Mouse (Mus musculus): ENCODE data around the gene Abca17.
A peak's percentile ranks its signal among the peaks of the same experiment; 100 is the strongest.

Gene Abca17

DNA sequence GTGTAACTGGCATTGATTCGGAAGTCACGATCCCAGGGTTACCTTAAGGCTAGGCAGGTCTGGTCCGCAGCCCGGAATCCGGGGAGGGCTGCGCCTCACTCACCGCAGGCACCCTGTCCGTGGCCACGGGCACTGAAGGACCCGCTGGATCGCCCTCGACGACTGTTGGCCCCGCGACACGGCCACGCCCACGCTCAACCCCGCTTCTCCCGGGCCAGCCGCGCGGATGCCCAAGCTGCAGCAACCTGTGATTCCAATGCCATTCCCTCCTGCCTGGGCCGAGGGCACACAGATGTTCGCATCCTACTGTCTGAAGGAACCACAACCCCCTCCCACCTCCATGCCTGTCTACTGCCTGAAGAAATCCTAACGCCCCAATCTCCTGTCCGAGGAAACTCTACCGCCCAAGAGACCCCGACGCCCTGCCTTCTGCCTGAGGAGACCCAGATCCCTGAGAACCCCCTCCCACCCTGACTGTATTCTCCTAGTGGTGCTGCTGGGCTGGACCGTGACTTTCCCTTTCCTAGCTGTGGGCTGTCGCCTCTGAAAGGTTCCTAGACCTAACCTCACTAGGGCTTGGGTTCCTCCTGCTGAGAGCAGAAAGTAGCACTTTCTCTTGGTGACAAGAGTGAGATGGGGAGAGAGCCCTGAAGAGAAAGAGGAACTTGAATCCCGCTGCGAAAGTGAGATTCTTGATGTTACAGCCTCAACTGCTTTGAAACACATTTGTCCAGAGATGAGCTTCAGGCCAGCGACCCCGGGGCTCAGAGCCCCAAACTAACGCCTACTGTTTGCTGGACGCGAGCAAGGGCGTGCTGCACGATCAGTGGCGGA, at the start of gene Abca17:
Gene Abca17 (minus strand): TSS at position 143 of the 834 bp plus-strand sequence.
- DNase-seq (ENCODE audit: low spot score in 2 of 2) = peak; percentile 52 to 79

DNA sequence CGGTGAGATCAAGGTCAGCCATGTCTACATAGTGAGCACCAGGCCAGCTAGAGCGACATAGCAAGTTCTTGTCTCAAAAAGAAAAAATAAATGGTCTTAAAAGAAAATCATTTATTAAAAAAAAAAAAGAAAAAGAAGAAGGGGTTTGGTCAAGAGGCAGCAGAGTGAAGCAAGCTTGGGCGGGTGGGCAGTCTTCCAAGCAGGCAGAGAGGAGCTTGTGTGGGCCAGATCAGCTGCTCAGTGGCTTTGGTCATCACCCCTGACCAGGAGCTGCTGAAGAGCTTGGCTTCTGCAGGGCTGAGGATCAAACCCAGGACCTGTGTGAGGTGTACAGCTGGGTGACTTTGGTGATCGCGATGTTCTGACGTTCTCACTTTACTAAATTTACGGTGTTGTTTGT, 43.6 kb upstream of the Abca17 start:
- no peak for DNase-seq (ENCODE audit: low spot score in 2 of 2)

DNA sequence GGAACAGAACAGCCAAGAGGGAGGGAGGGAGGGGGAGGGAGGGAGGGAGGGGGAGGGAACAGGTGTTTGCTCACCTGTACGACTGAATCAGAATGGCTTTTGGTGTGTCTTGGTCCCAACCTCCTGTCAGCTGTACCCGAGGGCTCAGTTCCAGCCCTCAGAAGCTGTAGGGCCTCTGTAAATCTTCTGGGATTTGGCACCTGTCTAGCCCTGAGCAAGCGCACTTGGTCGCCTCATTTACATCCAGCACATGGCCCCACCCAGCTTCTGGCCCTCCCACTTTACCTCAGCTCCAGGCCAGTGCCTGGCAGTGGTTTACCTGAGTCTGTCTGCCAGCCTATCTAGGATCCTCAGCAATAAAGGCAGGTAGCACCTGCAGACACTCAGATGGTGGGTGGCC, 42.7 kb upstream of the Abca17 start:
- DNase-seq (ENCODE audit: low spot score in 2 of 2) = no peak

DNA sequence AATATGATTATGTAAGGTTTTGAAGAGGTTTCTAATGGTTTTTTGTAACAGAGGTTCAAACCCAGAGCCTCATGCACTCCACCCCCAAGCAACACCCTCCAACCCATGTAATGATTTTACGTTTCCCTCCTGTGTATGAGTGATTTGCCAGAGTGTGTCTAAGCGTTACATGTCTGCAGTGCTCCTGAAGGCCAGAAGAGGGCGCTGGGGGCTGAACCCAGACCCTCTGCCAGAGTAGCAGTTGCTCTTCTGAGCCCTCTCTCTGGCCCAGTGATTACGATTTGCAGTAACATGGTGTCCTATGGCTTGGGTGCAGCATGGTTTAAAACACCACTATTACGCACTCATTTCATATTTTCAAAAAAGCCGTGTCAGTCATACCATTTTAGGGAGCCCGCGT, 40.3 kb upstream of the Abca17 start:
- DNase-seq (ENCODE audit: low spot score in 2 of 2) = no peak

DNA sequence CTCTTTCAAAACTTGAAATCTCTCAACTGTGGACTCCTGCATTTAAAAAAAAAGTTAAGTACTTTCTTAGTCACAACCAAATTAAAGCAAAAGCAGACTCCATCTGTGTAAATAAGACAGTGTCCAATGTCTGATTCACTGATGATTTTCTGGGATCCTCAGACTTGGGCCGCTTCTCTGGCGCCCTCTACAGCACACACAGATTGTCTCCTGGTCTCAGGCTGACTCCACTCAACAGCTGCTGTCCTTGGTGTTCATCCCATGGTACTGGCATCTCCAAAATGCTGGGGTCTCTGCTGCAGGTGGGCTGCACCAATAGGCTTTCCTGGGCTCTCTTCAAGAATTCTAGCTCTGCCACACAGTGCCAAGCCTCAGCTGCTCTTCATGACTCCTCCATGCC, 39.0 kb upstream of the Abca17 start:
- no peak for DNase-seq (ENCODE audit: low spot score in 2 of 2)

DNA sequence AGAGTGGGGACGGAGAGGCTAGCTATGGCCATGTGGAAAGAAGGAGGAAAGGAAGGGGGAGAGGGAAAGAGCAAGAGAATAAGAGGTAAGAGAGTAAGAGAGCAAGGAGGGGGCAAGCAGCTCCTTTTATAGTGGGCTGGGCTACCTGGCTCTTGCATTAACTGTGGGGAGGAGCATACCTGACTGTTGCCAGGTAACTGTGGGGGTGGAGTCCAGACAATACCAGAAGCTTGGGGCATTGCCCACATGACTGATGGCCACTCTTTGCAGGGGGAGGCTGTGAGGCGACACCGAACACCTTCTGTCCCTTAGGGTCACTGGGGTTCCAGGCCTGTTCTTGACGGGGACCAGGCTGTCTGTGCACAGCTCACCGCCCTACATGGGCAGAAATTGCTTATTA, 37.8 kb upstream of the Abca17 start:
- no peak for DNase-seq (ENCODE audit: low spot score in 2 of 2)

DNA sequence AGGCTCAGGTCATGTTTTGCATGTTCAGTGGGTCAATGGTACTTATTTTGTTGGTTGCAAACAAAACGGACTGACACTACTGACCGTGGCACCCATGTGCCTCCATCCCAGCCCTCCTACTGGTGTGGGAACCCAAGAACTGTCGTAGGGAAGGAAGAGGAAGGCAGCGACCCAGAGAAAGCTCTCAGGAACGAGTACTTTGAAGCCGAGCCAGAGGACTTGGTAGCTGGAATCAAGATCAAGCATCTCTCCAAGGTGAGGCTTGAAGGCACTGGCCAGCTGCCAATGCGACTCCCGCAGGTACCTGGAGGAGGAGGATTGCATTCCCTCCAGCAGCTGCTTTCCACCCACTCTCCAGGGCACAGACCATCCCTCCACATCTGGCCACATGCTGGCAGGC, 32.9 kb upstream of the Abca17 start:
- no peak for DNase-seq (ENCODE audit: low spot score in 2 of 2)

DNA sequence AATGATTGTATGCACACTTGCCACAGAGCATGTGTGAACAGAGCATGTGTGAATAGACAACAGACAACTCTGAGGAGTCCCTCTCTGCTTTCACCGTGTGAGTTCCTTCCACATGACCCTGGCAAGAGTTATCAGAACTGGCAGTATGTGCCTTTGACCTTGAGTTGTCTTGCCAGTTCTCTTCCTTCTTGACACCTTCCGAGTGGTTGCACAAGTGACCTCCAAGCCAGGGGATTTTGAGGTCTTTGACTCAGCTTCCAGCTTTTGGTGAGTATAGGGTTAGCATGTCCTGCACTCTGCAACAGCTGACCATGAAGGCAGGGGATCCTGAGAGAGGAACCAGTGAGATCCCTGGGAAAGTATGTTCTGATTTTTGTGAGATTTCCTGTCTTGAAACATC, 27.6 kb upstream of the Abca17 start:
- no peak for DNase-seq (ENCODE audit: low spot score in 2 of 2)

DNA sequence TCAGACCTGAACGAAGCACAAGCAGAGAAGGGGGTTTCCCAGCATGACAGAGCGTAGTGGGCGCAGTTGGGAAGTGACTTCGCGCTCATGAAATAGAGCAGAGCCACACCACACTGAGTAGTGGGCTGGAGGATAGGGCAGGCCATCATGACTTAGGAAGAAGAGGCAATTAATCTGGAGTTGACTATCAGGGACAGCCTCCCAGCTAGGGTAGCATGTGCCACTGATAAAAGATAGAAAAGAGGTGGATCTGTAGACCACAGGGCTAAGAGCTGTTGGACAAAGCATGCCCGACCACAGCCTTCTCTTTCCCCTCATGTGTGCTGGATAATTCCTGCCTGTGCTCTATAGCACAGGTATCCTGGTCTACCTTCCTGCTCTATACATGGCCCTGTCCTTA, 25.0 kb upstream of the Abca17 start:
- DNase-seq (ENCODE audit: low spot score in 2 of 2) = no peak

DNA sequence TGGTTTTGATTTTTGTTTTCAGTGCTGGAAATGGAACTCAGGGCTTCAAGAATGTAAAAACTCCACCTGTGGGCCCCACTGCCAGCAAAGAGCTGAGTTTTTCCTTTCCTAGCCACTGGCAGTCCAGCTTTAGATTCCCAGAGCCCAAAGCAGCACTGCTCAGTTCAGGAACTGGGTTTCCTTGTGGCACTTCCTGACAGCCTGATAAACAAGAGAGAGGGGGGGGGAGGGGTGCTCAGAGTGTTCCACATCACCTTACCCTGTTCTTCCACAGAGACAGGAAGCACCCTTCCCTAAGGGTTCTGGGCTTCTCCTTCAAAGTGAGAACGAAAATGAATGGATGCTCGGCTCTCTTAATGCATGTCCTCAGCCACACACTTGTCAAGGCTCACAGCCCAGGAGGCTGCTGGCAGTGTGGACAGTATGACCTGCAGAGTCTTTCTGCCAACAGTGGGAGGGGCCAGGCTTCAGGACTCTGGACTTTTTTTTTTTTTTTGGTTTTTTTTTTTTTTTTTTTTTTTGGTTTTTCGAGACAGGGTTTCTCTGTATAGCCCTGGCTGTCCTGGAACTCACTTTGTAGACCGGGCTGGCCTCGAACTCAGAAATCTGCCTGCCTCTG, 24.3 kb upstream of the Abca17 start:
- no peak for DNase-seq (ENCODE audit: low spot score in 2 of 2)

DNA sequence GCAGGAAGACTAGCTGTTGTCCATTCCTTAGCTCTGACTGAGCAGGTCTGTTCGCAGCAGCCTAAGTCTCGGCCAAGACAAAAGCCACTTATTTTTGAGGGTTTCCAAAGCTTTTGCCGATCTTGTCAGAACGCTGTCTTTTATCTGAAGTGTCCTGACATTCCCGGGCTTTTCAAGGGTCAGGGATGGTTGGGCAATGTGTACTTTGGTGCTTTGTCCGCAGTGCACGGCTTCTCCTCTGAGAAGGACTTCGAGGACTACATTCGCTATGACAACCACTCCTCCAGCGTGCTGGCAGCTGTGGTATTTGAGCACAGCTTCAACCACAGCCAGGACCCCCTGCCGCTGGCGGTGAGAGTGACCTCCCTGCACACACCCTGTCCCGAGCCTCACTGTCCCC, 15.0 kb upstream of the Abca17 start:
- DNase-seq (ENCODE audit: low spot score in 2 of 2) = no peak

DNA sequence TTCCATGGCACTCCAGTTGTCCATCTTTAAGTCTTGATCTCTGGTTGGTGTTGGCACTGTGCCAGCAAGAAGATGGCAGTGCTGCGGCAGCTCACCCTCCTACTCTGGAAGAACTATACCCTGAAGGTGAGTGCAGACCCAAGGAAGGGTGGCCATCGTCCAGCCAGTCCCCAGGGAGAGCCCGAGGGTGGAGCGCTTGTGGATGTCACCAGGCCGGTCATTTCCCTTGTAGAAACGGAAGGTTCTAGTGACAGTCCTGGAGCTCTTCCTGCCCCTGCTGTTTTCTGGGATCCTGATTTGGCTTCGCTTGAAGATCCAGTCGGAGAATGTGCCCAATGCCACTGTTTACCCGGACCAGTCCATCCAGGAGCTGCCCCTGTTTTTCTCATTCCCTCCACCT, 13.6 kb upstream of the Abca17 start:
- DNase-seq (ENCODE audit: low spot score in 2 of 2) = no peak

DNA sequence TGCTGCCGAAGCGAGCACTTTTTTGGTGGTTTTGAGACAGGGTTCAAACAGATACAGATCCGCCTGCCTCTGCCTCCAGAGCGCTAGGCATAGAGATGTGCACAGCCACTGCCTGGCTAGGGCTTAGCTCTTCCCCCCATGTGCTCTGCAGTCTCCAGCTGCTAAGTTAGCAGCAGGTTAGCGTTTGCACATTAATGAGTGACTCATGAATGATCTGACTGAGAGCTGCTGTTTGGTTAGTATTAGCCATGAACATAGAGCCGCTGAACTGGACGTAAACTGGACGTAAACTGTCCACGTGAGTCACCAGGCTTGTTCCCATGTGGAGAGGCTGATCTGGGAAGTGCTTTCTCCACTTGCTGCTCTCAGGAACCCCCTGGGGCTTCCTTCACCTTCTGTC, 11.7 kb upstream of the Abca17 start:
- DNase-seq (ENCODE audit: low spot score in 2 of 2) = no peak

DNA sequence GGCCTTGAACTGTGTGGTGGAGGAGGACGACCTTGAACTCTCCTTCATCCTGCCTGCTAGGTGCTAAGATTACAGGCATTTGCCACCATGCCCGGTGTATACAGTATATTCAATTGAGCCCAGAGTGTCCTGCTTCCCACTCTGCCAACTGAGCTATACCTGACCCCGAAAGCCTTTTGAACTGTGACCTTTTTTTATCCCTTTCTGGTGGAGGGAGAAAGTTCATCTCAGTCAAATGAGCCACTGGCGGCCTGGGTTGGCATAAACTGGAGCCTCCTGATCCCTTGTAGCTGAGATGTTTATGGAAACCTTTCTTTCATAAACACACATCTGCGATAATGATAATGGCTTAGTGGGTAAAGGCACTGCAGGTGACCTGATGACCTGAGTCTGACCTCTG, 10.4 kb upstream of the Abca17 start:
- DNase-seq (ENCODE audit: low spot score in 2 of 2) = no peak

DNA sequence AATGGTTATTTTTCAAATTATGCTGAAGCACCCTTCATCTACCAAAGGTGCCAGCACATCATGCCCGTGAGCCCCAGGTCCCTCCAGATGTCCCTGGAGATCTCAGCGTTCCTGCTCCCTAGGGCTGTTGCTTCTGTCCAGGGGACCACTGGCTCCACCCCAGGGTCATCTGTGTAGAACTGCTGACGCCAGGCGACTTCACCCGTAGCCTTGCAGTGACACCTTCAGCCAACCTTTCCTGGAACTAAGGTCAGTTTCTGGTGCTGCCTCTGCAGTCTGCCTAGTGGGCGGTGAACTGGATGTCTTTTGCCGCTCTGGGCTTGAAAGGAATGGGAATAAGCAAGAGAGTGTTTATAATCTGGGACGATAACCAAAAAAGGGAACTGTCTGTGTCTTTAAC, 10.0 kb upstream of the Abca17 start:
- DNase-seq (ENCODE audit: low spot score in 2 of 2) = no peak

DNA sequence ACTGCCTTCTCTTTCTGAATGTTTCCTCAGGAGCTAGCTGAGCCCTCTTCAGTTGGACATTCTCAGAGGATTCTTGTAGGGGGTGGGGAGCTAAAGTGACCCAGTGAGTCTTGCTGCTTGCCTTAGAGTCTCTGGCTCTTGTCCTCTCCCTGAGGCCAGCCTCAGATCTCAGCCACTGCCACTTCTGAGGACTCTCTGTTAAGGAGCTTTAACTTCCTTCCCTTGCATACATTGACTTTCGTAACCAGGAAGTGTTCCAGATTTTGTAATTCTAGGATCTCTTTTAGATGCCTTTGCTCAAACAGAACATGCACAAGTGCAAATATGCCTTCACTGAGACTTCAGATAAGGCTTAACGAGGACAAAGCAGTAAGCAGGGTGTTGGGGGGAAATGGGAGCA, 9.0 kb upstream of the Abca17 start:
- no peak for DNase-seq (ENCODE audit: low spot score in 2 of 2)

DNA sequence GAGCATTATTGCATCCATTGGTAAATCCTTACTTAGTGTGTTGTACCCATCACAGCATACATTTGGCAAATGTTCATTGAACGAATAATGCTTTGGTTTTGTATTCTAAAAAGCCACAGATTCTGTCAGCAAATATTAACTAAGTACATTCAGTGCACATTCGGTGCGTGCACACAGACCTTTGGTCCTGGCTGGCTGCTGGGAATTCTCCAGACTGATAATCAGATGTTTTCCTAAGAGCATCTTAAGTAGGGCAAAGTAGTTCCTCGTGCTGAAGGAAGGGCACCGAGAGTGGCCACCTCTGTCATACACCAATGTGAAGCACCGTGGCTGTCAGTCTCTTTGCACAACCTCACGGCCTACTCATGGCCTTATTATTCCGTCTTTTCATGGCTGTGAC, 8.1 kb upstream of the Abca17 start:
- no peak for DNase-seq (ENCODE audit: low spot score in 2 of 2)

DNA sequence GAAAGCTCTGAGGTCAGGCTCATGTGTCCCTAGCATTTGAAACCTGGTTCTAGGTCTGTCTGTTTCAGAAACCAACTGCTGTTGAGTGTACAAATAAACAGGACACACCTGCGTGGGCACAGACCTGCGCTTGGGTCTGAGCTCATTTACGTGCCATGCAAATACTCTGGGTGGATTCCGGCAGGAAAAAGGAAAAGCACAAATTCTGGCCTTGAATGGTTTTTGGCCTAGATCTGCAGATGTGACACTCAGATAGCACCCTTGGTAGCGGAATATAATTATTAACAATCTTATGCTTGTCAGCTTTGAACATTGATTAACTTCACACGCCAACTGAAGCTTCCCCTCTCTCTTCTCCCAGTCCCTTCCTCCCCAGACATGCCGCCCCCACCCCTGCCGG, 4.4 kb upstream of the Abca17 start:
- no peak for DNase-seq (ENCODE audit: low spot score in 2 of 2)

DNA sequence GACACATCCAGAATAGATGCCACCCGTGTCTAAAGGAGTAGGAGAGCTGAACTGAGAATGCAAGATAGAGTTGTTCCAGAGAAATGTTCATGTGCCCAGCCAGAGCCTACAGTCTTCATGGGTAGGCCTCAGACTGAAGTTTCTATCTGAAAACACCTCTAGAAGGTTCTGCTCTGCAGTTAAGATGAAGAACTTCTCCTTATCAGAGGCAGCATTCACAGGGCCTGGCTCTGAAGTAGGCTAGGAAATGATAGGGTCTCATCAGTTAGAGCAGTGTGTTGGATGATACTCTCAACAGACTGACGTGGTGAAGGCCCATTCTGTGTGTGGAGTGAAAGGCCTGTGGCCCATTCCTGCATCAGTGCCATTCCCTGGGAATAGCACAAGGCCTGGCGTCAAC, 3.1 kb upstream of the Abca17 start:
- DNase-seq (ENCODE audit: low spot score in 2 of 2) = no peak

DNA sequence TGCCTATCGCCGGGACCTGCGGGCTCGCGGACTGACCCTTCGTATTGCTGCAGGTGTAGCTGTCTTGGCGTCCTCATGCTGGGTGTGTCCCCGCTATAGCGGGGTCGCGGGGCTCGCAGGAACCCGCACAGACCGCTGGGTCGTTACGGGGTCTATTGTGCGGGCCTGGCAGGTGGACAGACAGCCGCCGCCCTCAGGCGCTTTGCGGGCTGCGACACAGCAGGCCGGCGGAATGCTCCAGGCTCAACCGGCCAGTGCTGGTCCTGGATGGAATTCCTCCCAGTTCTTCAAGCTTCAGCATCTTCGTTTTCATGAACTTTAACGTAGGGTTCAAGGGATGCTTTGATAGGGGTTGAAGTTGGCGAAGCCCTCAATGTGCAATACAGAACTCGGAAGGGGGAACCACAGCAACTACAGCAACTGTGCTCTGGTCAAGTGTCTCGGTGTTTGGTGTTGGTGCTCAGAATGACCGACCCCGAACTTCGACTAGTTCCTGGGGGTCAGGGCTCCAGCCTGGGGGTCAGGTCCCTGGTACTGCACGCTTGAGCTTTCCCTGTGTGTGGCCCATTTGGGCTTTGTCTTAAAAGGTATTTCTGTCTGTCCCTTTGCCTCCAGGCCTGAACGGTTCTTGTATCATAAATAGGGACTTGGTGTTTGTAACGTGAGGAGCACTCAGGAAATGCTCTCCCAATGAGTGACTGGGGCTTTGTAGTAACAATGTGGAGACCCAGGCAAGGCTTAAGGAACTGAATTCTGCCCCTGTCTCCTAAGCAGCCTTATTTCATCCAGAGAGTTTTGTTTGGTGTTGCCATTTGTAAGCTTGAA, 1.7 kb upstream of the Abca17 start:
- peak in 1 of 2 experiments; percentile 63 for DNase-seq (ENCODE audit: low spot score in 2 of 2)

DNA sequence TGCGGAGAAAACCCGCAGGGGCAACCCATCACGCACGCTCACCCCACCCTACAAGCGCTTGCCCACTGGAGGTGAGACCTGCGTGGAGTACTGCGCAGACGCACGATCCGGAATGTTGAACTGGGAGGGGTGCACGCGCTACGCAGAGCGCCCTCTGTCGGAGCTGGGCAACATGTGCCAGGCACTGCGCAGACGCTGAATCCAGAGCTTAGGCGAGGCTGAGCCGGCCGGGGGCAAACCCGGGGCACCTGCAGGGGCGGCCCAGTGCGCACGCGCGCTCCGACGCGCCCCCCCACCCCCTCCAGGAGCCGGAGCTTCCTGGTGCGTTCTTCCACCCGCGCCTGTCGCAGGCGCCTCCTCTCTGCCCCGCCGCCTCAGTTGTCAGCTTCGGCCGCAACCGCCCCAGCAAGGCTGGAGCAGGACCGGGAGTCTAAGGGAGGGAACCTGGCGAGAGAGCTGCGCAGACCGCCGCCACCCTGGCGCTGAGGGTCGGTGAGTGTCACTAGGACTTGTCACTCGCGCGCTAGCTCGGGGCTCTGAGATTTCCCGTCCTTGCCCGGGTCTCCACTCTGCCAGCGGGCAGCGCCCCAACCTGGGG, 991 bp upstream of the Abca17 start, which contains the start of gene Abca3:
Gene Abca3 (plus strand): TSS at position 191 of the 598 bp plus-strand sequence.
- peak; percentile 94 to 98 for DNase-seq (ENCODE audit: low spot score in 2 of 2)

DNA sequence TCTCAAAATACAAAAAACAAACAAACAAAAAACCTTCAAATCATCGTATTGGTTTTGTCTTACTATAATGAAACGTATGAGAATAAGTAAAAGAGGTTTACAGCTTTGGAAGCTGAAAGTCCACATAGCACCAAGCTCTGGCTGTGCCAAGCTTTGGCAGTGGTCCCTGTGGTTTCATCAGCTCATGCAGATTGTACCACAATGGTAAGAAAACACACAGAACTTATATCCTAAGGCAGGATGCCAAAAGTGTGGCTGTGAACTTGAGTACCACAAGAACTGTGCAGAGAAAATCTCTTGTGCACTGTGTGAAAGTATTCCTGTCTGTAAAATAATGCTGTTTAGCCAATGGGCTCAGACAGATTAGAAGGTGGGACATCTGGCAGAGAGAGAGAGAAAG, 1.7 kb downstream of the Abca17 start:
- no peak for DNase-seq (ENCODE audit: low spot score in 2 of 2)

Measured in spleen, postnatal 4 days (tissue).